Mouse (Mus musculus): ENCODE results near the gene Dpp6.

Gene Dpp6

DNA sequence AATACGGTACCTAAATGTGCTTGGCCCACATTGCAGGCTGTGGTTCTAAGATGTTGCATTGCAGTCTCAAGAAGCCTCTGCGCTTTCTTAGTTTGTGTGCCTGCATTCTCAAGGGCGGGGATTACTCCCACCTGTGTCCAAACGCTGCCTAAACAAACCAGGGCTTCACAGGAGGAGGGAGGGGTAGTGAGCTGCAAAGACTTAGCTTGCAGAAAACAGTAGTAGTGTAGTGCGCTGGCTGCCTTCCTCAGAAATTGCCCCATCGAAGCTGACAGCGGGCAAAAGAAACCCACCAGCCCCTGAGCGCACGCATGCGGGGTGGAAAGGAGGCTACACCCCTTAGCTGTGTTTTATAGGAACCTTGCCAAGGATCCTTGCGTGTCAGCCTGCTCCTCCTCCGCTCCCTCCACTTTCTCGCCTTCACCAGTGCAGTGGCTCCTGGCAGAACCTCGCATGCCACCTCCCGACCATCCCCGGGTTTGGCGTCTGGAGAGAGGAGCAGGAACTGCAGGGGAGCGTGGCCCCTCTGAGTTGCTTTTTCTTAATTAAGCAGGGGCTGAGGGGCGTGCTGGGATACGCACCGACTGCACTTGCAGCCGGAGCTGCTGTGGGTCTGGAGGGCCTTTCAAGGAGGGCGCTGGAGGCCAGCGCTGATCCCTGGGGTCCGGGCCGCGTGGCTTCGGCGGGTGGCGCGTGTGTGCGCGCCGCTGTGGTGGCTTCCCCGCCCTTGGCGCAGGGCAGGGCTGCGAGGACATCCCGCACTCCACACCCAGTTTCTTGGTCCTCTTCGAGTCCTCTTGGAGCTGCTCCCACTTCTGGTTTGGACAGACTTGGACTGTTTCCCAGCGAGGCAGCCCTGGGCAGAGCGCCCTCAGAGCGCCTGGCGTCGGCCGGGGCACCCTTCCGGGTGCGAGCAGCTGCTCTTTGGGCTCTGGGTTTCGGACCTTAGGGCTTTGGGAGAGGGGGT, at the start of gene Dpp6:
Gene Dpp6 (plus strand): TSS at position 229 of the 967 bp plus-strand sequence.
- peak; percentile 3 for DNase-seq

DNA sequence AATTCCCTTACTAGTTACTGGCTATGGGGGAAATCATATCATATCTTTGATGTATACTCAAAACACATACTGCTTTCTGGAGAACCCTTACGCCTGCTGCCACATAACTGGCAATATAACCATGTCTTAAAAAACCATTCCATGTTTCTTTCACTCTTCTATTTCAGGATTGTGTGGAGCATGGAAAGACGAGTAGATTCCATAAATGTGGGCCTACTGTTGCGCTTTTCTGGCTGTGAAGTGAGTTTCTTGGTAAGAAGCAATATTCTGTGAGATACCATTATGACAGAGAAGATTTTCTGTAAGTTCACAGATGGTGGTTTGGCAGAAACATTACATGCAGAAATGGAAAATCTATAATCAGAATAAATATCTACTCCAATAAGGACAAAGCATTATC, 33.0 kb upstream of the Dpp6 start:
- DNase-seq: no peak

DNA sequence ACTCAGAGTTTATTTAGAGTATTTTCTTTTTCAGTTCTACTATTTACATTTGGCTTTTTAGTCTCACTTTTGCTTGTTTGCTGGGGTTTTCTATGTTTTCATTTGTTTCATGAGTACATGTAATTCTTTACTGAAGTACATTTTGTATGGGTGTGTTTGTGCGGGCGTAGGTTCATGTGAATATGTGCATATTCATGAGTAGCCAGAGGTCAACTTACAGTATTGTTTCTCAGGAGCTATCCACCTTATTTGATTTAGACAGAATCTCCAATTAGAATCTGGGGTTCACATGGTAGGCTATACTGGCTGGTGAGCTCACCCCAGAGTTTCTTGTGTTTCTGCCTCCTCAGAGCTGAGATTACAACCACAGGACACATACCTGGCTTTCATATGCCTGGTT, 21.5 kb upstream of the Dpp6 start:
- DNase-seq: no peak

DNA sequence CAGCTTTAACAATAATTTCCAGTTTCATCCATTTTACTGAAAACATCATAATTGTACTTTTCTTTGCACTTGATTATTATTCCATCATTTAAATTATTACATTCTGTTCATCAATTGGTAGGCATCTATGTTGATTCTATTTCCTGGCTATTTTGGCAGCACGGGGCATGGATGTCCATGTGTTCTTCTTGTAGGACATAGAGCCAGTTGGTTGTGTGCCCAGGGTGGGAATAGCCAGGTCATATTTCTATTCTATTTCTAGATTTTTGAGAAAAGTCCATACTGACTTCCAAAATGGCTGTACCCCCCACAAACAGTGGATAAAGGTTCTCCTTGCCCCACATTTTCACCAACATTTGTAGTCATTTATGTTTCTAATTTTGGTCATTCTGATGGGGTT, 19.0 kb downstream of the Dpp6 start:
- DNase-seq: no peak

DNA sequence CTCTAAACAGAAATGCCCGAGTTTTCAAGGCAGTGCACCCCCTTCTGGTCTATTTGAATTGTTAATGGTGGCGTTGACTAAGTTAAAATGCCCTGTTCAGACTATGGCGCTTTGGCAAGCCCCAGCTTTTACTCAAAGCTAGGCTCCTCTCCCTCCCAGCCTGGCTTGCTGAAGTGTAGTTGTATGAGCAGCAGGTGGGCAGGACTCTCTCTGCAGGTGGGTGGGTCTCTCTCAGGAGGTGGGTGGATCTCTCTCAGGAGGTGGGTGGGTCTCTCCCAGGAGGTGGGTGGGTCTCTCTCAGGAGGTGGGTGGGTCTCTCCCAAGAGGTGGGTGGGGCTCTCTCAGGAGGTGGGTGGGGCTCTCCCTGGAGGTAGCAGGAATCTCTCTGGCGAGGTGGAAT, 24.1 kb downstream of the Dpp6 start:
- no peak for DNase-seq

DNA sequence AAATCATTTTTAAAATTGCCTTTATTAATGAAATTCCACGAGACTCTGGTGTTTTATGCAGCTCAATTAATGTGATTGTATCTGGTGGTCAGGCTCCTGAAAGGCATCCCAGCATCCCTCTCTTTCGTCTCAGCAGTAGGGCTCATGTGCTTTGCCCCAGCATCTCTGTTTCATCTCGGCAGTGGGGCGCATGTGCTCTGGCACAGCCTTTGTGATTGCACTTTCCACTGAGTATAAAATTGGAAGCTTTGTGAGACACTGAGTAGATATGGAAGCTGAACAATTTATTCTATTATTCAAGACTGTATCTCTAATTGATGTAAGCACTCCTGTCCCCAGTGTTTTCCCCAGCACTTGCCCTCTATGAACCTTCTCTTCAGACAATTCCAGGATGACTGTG, 37.7 kb downstream of the Dpp6 start:
- no peak for DNase-seq

DNA sequence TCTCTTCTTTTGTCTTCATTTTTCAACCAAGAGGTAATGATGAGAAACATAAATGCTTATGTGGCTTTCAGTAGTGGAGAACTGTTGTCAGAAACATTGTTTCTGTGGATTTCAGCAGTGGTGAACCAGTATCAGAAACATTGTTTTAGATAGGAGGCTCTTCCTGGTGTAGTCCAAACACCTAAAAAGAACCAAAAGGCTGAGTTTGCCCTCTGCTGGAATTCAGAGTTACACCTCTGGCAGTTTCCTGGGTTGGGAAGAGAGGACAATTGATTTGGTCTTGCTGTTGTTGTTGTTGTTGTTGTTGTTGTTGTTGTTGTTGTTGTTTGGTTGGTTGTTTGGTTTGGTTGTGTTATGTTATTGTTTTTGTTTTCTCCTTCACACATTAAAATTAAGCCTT, 58.4 kb downstream of the Dpp6 start:
- no peak for DNase-seq

DNA sequence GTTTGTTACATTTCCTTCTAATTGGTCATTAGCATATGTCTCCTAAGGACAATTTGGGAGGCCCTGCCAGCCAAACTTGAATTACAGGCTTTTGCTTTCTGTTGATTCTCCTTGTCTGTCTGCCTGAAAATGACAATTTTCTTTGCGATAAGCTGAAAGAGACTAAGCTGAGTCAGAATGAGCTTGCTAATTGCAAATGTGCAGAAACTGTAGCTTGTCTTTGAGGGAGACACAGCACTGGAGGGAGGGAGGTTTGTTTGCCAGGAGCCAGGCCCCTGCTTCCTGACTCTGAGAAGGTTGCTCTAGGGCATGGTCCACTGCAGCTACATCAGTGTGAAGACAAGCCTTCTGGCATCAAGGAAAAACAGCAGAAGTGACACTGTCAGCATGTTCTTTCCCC, 70.5 kb downstream of the Dpp6 start:
- no peak for DNase-seq

DNA sequence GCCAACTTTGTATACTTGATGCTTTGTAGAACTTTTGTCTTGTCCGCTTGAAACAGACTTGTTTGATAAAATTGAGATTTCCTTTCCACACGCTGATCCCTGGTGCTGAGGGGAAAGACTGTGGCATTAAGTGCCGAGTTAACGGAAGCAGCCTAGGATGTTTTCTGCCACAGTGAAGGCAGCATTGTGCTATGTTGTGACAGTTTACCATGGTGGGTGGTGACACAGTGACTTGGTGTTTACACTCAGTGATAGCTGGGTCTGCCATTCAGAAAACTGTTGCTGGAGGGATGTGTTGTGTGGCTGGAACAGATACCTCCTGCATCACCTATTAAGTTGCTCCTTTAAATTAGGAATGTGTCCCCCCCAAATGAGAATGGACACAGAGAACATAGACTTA, 71.1 kb downstream of the Dpp6 start:
- DNase-seq: no peak

DNA sequence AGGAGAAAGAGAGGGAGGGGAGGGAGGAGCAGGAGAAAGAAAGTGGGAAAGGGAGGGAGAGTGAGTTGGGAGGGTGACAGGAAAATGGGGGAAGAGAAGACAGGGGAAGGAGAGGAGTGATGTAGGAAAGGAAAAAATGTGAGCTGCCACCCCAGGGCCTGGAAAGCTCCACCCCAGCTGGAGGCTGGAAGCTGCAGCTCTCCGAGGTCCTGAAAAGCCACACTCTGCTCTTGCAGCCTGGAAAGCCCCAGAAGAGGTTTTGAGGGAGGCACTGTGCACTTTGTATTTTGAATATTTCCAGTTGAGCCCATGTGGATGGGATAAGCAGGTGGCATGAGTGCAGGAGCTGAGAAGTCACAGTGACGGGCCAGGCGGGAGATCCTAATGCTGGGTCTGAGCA, 77.3 kb downstream of the Dpp6 start:
- peak; percentile 2 for DNase-seq

DNA sequence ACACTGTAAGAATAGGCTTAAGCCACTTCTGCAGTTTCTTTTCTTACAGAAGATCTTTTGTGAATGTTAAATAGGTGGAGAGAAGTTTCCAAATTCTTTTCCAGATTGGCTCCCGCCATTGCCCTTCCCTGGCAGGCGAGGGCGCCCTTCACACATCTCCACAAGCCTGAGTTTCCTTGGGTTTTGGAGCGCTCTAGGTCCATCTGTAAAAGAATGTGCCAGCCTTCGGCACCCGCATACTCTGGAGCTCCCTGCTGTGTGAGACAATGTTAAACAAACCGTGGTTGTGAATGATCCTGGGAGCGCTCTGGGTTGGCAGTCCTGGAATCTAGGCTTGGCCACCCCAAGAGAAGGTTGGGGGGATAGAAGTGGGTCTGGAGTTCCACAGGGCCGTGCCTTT, 86.8 kb downstream of the Dpp6 start:
- DNase-seq: no peak

DNA sequence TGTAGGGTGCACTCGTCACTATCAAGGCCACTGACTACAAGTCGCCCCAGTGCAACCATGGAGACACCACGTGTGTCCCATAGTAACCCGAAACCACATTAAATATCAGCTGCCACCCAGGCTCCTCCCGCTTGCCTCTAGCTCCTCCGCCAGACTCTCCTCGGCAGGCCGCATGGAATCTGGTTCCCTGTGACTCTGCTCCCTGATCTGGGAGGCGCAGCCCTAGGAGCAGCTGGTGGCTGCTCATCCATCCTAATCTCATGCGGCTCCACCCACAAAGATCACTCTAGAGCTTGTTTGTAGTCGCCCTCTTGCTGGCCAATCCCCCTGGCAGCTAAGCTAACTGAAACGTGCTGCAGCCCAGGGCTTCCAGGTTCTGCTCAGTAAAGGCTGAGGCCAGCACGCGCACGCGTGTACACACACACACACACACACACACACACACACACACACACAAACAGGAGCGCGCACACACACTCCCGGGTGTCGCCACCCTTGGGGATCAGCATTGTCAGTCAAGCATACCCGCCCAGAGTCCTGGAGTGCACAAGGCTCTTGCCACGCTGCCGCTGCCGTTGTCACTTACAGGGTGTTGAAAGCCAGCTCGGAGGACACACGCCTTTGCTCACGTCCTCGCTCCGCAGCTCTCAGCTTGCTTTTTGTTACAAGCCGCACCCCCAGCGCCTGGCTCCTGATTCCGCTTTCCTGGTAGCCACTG, 87.5 kb downstream of the Dpp6 start:
- DNase-seq: peak; percentile 1

DNA sequence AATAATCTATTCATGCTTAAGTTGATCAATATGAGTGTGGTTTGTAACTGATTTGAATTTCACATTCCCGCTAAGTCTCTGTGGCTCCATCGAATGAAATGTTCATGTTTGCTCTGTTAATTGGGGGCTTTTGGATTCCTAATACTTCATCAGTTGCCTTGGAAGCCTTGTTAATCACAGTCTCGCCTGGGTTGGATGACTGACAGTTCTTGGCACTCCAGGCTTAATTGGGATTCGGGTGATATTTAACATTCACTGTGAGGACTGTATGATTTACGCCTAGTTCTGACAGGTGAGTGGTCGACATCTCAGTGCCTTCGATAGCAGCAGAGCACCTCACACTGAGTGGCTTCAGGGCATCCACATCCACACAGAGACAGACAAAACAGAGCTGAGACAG, 90.1 kb downstream of the Dpp6 start:
- no peak for DNase-seq

DNA sequence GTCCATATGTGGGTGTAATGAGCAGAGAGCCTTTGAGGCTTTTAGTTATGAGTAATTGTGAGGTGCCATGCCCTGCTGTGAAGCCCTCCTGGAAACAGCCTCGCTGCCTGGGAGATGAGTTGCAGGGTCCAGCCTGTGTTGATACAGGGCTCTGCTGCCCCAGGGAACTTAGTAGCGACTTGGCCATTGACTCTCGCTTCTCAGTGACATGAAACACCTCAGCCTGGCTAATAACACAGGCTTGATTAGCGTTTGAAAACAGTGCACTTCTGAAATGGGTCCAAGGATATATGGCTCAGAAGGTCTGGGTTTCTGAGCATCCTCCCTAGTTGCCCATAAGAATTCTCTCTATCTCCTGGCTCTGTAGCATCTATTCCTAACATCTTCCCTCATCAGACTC, 91.6 kb downstream of the Dpp6 start:
- no peak for DNase-seq

DNA sequence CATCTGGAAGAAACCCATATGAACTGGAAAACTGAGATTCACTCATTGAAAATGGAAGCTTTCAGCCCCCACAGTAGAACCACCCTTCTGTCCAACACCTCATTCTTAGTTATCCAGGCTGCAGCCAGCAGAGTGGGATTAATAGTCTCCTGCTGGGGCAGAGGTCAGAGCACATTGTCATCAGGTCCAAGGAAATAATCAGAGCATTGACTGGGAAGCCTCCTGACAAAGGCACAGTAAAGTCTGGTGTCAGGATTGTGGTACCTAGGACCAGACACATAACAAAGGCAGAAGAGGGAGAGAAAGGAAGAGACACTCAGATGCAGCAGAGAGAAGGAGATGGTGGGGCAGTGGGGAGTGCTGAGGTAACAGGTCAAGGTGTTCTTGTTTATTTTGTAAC, 93.3 kb downstream of the Dpp6 start:
- DNase-seq: no peak

DNA sequence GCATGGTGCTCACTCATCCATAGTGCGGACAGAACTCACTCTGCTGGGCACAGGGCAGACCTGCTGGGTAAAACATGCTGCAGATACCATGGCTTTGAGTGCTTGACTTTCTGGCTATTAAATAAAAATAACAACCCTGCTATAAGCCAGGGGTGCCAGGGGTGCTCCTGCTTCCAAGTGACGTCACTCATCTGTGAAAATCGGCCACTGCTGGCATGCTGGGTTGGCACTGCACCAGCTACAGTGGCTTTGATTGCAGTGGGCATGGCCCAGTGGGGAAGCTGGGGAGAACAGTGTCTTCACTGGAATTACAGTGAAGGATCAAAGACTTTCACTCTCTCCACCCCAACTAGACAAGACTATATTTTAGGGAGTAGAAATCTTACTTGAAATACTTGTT, 95.0 kb downstream of the Dpp6 start:
- no peak for DNase-seq

DNA sequence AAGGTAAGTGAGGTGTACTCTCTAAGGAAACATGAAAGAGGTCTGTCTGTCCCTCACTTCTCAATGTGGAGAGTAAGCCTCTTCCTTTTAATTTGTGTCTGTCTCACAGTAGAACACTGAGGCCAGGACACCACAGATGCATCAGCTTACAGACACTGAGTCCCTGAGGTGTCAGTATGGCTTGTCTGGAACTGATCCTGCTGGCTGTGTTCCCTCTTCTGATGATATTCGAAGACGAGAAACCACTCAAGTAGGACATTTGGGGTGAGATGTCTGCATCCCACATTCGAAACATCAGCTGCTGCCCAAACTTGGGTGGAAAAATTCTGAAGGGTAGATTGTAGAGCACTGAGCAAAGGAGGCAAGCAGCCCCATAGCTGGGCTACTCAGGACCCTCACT, 101.8 kb downstream of the Dpp6 start:
- DNase-seq: no peak

DNA sequence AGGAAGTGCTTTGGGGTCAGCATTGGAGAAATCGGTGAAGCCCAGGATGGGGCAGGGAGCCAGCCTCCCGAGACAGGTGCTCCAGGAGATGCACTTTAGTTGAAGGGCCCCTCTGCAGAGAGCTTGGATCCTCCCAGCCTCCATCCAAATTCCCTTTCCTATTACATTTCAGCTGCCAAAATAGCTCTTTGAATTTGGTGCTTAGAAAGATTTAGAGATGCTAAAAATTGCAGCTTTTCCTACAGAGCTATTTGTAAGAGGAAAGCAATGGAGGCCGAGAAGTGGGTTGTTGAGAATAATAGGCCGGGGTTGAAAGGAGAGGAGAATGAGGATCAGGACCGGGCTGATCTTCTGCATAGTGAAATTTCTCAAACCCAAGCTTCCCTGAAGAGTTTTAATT, 107.5 kb downstream of the Dpp6 start:
- DNase-seq: no peak

DNA sequence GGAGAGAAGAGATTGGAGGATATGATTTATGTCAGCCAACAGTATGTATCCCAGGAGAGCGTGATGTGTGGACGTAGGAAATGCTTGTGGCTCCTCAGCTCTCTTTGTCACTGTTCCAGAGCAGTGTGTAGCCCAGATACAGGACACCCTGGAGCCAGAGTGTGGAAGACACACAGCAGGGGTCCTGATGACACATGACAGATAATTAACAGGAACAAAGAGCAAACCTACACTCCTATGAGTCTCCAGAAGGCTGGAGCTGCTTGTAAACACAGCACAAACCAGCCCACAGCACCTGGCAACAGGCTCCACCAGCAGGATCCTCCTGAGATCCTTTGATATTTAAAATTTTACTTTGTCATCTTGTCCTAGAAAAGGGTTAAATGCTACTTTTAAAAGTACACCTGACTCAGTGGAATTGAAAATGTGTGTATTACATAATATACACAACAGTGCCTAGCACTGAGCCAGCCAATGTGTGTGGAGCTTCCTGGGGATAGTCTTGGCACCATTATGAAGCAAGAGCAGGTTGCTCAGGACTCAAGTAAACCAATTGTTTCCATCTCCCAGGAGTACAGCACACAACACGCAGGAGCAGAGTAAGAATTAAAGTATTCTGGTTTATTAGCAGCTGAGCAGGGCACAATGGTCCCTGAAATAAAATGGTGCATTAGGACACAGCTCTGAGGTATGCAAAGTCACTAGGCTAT, 115.6 kb downstream of the Dpp6 start:
- DNase-seq: no peak

DNA sequence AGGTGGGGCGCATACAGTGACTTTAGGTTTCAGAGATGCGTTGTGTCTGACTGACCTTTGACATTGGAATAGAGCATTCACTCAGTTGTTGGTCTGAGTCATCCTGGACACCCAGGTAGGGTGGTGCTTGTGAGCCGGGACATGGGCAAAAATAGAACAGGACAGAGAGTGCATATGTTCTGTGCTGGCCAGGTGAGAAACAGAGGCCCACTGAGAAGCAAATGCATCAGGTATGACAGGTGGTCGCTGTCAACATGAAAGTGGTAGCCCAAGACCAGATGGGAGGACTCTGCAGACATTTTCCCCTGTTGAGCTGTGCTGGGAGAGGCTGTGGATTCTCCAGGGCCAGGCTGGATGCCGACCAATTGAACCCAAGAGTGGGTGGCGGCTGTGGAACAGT, 117.9 kb downstream of the Dpp6 start:
- no peak for DNase-seq

DNA sequence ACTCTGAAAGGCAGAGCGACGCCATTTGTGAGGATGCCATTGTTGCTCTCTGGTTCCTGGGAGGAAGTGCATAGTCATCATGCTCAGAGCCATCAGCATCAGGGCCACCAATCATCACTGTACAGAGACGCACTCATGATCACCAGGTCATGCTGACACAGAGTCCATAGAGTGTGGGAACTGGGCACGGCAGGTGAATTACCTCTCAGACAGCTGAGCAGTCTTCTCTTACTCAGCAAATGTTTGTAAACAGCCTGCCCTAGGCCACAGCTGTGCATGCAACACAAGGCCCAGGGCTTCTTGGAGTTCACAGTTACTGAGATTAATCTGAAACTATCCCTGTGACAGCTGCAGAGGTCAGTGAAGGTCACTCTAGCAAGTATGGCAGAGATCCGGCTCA, 124.5 kb downstream of the Dpp6 start:
- DNase-seq: no peak

DNA sequence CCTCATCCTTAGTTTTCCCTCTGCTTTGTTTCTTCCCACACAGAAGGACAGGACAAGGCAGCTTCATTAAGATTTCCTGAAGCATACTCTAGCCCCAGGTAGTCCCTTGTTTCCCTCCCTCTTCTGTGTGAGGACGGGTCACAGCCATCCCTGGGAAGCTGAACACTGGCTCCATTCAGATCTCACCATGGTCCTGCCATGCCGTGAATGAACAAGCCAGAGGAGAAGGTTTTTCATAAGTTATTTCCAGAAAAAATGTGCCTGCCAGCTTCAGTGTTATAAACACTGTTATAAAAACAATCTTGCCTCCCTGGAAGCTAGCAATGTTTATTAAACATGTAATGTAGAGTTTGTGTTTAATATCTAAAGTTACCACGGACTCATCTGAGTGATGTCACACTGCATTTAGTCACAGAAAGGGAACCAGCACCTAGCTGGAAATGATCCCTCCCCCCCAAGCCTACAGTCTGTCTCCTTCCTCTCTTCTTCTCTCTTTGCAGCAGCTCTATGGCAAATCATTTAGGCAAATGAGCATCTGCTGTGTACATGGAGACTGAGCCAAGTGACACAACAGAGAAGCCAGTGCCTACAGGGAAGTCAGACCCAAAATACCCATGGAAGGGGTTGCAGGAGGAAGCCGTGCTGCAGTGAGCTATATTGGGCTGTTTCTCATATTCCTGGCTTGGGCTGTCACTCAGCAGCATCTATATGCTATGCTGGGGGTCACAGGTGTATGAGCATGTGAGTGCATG, 128.3 kb downstream of the Dpp6 start:
- no peak for DNase-seq
